Mouse (Mus musculus) embryonic facial prominence, embryonic 15.5 days (tissue): ENCODE results near the gene Dcaf1. TPM values are rescaled to one million over a fixed set of nuclear protein-coding genes. Genes with fewer than 3 reads are reported as not detected.
A peak's percentile ranks its signal among the peaks of the same experiment; 100 is the strongest.

ENCODE experiments used
- ATAC-seq: fragments of 200-750 bp; cut with Nextera tagmentation; 2 replicates; pipeline ENCODE4 v1.8.0; 2017; ENCODE audit warnings: low read depth, moderate TSS enrichment; ENCODE audit not compliant: insufficient number of reproducible peaks, low FRiP score, low TSS enrichment
- H3K27ac ChIP-seq: fragments of 300-500 bp; sonication (generic); replicated peaks from 2 replicates; pipeline ENCODE4 v1.5.1; 2015; ENCODE audit warnings: mild to moderate bottlenecking, inconsistent platforms
- H3K27me3 ChIP-seq: fragments of 300-500 bp; sonication (generic); 2 replicates; pipeline ENCODE4 v1.6.1; 2015; ENCODE audit warnings: inconsistent platforms
- H3K36me3 ChIP-seq: fragments of 300-500 bp; sonication (generic); 2 replicates; pipeline ENCODE4 v1.6.1; 2015; ENCODE audit warnings: mild to moderate bottlenecking, inconsistent platforms
- H3K4me1 ChIP-seq: fragments of 300-500 bp; sonication (generic); 2 replicates; pipeline ENCODE4 v1.6.1; 2015; ENCODE audit warnings: inconsistent platforms
- H3K4me2 ChIP-seq: fragments of 300-500 bp; sonication (generic); replicated peaks from 2 replicates; pipeline ENCODE4 v1.6.1; 2015; ENCODE audit warnings: mild to moderate bottlenecking, inconsistent platforms
- H3K4me3 ChIP-seq: fragments of 300-500 bp; sonication (generic); replicated peaks from 2 replicates; pipeline ENCODE4 v1.5.1; 2015; ENCODE audit warnings: mild to moderate bottlenecking, inconsistent platforms
- H3K9ac ChIP-seq: fragments of 300-500 bp; sonication (generic); 2 replicates; pipeline ENCODE4 v1.6.1; 2015; ENCODE audit warnings: inconsistent platforms
- H3K9me3 ChIP-seq: fragments of 300-500 bp; sonication (generic); replicated peaks from 2 replicates; pipeline ENCODE4 v1.6.1; 2016; ENCODE audit warnings: inconsistent platforms
- WGBS: fragments of 180-500 bp; shearing (Covaris S2); methylation state at CpG from one replicate; pipeline ENCODE4 v1.1.7; 2015; 5-methylcytosine and 5-hydroxymethylcytosine counted together
- polyA plus RNA-seq: library from polyadenylated mRNA; unstranded; fragments of >200 nt; fragmentation: Nextera tagmentation; extraction: Ambion mirVana; gene quantifications from 2 replicates; pipeline ENCODE4 v1.2.1, GENCODE M21; 2015

Dcaf1 gene
- polyA plus RNA-seq, 1 experiment from 2014 or later, result 22.4 TPM

DNA sequence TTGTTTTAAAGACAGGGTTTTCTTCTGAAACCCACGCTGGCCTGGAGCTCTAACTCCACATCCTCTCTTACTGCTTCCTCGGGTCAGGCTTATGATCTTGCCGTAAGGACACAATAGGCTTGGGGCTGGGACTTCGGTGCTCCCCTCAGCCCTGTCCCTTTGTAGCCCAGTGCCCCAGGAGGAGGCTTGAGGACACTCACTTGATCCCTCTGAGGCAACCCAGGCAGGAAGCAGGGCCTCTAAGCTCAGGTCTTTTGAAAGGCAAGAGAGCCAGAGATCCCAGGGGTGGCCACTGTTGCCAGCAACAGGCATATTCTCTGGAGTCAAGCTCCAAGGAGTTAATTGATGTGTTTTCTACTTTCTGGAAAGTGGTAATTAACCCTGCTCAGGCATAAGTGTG is 57.8 kb downstream of the Dcaf1 start:
- ATAC-seq, result 0 out of 2 replicates have a peak, but pooled peaks have one; percentile 55
- WGBS, result 73% methylated on average over 4 of the region's 4 CpGs

DNA sequence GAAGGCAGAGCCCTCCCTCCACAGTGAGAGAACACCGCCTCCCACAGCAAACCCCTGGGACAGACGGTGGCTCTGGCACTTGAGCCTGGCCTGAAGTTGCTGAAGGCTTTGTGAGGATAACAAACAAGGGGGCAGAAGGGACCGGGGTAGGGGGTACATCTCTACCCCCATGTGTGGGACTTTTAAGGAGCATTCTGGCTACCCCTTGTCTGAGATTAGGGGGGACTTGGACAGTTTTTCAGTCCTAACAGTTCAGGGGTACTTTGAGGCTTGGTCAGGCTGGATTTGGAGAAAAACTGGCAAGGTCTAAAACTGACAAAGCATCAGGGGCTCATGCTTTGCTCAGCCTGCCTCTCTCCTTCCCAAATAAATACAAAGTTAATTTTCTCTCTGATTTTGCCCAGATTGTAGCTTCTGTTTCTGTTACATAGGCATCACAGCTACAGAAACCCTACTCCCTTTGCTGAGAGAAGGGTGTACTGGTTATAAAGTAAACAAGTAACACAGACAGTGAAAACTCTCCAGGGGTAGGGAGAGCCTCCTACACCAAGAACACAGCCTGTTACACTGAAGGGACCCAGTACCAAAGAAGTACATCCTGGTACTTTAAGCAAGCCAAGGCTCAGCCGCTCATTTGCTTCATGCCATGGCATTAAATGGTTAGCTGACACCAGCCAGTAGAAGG is 59.5 kb downstream of the Dcaf1 start:
- no peak overlapping the region for H3K9ac ChIP-seq

More for the DNA sequence above, 57.8 kb downstream of the Dcaf1 start:
- H3K27me3 ChIP-seq, result no peaks in the 10 kb centered on the region
- H3K9me3 ChIP-seq, result no peaks in the 10 kb centered on the region
- H3K4me2 ChIP-seq, result no peak overlapping the region
- peaks cover 26% of the 10 kb centered on the region for H3K4me1 ChIP-seq
- H3K27ac ChIP-seq, result peak overlapping the region; percentile 36; the same call in 1 of the 2 replicates
- H3K4me3 ChIP-seq, result no peak overlapping the region
- no peak overlapping the region for H3K9ac ChIP-seq
- H3K36me3 ChIP-seq, result peaks cover 74% of the 10 kb centered on the region

DNA sequence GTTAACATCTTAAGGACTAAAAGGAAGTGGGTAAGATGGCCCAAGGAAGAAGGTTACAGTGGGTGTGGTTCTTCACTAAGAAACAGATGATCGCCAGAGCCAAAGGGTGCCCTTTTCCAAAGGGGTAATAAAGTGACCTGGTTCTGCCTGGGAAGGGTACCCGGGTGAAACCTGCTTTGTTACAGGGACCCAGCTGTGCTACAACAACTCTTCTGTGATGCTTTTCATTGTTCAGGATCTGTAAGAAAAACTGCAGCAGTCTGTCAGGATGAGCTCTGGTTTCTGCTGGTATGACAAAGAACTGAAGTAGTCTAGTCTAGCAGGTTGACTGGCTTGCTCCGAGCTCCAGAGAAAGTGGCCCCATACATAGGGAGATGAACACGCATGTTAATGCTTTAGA is 60.5 kb downstream of the Dcaf1 start:
- Histone ChIP-seq H3K4me1 (peaks cover 42% of the 10 kb centered on the region), H3K4me3 (no peak overlapping the region), H3K9me3 (no peaks in the 10 kb centered on the region), H3K9ac (no peak overlapping the region), H3K27ac (peak overlapping the region; percentile 17; the same call in 1 of the 2 replicates), H3K36me3 (peaks cover 50% of the 10 kb centered on the region), H3K27me3 (no peaks in the 10 kb centered on the region), H3K4me2 (no peak overlapping the region)
- no peak for ATAC-seq
- WGBS, result 71% methylated on average over 4 of the region's 4 CpGs

More for the DNA sequence above, 59.5 kb downstream of the Dcaf1 start:
- Histone ChIP-seq H3K4me2 (no peak overlapping the region), H3K9me3 (no peaks in the 10 kb centered on the region), H3K4me1 (peaks cover 42% of the 10 kb centered on the region), H3K4me3 (no peak overlapping the region), H3K36me3 (peaks cover 59% of the 10 kb centered on the region), H3K27me3 (no peaks in the 10 kb centered on the region), H3K27ac (peak overlapping the region; percentile 17; the same call in 1 of the 2 replicates)
- ATAC-seq, result no peak
- 56% methylated on average over 4 of the region's 4 CpGs for WGBS

DNA sequence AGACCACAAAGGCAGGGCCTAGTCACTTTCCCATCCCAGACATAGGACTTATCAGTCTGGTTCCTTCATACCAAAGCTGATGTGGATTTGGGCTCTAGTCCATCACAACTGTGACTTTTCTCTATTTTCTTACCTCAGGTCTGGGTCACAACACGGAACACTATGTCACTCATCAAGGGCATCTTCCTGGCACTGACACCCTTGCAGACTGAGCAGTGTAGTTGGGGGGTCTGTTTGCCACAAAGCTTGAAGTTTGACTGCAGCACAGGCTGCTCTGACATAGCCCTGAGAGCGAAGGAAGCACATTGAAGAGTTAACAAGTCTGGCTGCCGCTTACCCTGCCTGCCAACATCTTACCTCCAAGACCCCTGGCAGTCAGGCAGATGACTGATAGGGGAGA is 61.4 kb downstream of the Dcaf1 start:
- Histone ChIP-seq H3K4me1 (peaks cover 50% of the 10 kb centered on the region), H3K9ac (no peak overlapping the region), H3K4me3 (peak overlapping the region; percentile 13)

DNA sequence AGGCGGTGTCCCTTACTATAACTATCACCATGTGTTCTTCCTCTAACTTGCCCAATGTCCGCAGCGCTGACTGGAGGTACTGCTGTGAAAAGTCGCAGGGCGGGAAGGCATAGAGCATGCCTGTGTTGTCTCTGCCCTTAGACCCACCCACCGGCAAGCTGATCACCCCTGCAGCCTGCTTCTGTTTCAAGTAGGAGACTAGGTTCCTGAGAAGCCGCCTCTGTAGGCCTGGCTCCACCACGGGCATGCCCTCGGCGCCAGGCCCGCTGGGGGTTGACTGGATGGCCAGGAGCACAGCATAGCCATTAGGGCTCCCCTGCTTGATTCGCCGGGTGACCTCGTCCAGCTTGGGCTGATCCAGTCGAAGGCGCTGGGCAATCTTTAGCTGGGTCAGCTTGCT is 62.6 kb downstream of the Dcaf1 start:
- Histone ChIP-seq H3K36me3 (peaks cover 48% of the 10 kb centered on the region), H3K27ac (0 out of 2 replicates have a peak overlapping the region, but pooled peaks have one; percentile 3), H3K4me1 (peaks cover 60% of the 10 kb centered on the region), H3K27me3 (no peaks in the 10 kb centered on the region), H3K9me3 (no peaks in the 10 kb centered on the region), H3K4me2 (peak overlapping the region; percentile 97), H3K4me3 (peak overlapping the region; percentile 89), H3K9ac (no peak overlapping the region)
- 25% methylated on average over 16 of the region's 16 CpGs for WGBS
- no peak for ATAC-seq

More for the DNA sequence above, 61.4 kb downstream of the Dcaf1 start:
- Histone ChIP-seq H3K9me3 (no peaks in the 10 kb centered on the region), H3K36me3 (peaks cover 46% of the 10 kb centered on the region), H3K27me3 (no peaks in the 10 kb centered on the region), H3K27ac (no peak overlapping the region), H3K4me2 (peak overlapping the region; percentile 22)
- no peak for ATAC-seq
- WGBS, result 74% methylated on average over 3 of the region's 3 CpGs

DNA sequence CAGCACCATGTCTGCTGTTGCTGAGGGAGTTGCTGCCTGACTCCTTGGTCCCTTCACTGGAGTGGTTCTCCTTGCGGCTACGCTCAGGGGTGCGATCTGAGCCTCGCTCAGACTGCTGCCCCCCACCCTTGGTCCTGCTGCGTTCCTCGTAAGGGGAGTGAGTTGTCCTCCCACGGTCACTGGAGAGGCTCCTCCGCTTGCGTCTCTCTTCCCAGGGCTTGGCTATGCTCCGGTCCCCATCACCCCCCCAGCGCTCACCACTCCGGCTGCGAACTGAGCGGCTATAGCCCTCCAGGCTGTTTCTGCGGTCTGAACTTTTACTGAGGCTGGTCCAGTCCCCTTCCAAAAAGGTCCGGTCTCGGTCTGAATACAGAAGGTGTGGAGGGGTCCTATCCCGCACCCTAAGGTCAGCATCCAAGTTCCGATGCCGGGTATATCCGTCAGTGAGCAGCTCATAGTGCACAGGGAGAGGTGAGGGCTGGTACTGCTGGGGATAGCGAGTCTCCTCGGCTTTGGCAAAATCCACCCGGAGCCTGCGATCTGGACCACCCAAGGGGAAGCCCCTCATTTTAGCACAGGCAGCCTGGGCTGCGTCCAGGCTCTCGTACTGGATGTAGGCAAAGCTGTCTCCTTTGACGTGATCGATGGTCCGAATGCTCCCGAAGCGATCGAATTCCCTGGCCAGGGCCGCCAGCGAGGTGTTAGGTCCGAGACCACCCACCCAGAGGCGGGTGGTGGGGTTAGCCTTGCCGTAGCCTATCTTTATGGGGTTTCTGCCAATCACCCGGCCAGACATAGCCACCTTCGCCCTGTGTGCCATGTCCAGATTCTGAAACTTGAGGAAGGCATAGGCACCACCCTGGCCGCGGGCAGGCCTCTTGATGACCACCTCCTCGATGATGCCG is 63.6 kb downstream of the Dcaf1 start:
- peak overlapping the region; percentile 90 for H3K9ac ChIP-seq
- H3K27ac ChIP-seq, result peak overlapping the region; percentile 87
- no peaks in the 10 kb centered on the region for H3K9me3 ChIP-seq
- 17% methylated on average over 44 of the region's 44 CpGs for WGBS
- peak overlapping the region; percentile 89 for H3K4me3 ChIP-seq
- peak overlapping the region; percentile 97 for H3K4me2 ChIP-seq
- H3K36me3 ChIP-seq, result peaks cover 52% of the 10 kb centered on the region
- ATAC-seq, result no peak
- H3K4me1 ChIP-seq, result peaks cover 69% of the 10 kb centered on the region
- no peaks in the 10 kb centered on the region for H3K27me3 ChIP-seq

DNA sequence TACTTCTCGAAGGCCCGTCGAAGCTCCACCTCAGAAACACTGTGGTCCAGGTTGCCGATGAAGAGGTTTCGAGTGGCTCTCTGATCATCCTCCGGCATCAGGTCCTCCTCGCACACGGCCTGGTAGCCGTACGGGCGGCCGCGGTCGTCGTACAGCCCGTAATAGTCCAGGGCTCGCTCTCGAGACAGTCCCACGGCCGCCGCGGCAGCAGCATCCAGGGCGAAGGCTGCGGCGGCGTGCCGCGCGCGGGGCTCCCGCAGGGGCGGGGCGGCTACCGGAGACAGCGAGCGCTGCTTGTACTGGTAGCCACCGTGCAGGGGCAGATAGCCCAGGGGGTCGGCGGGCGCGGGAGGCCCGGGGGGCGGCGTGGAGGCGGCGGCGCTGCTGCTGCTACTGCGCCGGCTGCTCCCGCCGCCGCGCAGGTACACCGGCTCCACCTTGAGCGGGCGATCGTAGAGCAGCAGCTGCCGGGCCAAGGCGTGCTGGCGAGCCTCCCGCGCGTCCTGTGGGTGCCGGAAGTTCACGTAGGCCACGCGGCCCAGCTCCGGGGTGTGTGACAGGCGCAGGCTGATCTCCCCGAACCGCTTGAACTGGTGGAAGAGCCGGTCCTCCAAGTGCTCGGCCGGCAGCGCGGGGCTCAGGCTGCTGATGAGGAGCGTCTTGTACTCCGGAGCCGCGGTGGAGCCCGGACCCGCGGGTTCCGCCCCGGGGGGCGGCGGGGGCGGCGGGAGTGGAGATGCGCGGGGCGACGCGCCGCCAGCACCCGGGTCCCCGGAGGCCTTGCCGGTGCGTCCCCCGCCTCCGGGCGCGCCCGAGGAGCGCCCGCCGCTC is 64.4 kb downstream of the Dcaf1 start:
- no peak for ATAC-seq
- Histone ChIP-seq H3K4me3 (peak overlapping the region; percentile 89), H3K27me3 (no peaks in the 10 kb centered on the region), H3K9ac (peak overlapping the region; percentile 90), H3K4me1 (peaks cover 77% of the 10 kb centered on the region), H3K4me2 (peak overlapping the region; percentile 97), H3K27ac (peak overlapping the region; percentile 87), H3K9me3 (no peaks in the 10 kb centered on the region), H3K36me3 (peaks cover 50% of the 10 kb centered on the region)
- 1% methylated on average over 69 of the region's 107 CpGs for WGBS

DNA sequence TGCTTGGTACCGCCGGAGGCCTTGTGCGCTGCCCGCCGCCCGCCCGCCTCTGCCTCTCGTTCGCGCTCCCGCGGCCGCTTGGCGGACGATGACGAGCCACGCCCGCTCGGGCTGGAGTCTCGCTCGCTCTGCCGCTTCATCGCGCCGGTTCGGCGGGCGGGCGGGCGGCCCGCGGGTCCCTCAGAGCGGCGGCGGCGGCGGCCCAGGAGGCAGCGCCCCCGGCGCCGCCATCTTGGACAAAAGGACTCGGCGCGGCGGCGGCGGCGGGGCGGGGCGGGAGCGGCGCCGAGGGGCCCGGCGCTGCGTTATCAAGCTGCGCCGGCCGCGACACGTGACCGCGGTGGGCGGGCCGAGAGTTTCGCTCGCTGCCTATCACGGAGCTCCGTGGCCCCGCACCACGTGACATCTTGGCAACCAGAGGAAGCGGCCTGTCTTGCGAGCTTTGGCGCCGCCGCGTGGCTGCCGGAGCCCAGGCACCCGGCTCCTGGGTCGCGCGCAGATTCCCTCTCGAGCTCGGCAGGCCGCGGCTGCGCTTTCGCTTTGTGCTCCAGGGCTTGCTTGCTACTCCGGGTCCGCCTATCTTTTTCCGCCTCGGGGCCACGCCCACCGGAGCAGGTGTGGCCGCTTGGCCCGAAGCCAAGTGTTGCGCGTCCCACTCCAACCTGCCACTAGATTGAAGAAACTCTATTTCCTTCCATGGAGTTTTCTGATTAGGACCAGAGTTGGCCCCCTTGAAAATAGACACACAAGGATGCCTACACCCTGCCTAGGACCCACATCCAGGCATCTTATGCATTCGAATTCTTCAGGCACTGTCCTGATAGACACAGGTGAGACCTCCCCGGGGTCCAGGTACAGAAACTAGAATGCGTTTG is 65.4 kb downstream of the Dcaf1 start, which contains the start of gene Rbm15b:
Gene Rbm15b, minus strand, starts transcription at position 601 of the 875 bp plus-strand sequence.
- peaks cover 71% of the 10 kb centered on the region for H3K4me1 ChIP-seq
- H3K36me3 ChIP-seq, result peaks cover 42% of the 10 kb centered on the region
- WGBS, result 3% methylated on average over 77 of the region's 101 CpGs

DNA sequence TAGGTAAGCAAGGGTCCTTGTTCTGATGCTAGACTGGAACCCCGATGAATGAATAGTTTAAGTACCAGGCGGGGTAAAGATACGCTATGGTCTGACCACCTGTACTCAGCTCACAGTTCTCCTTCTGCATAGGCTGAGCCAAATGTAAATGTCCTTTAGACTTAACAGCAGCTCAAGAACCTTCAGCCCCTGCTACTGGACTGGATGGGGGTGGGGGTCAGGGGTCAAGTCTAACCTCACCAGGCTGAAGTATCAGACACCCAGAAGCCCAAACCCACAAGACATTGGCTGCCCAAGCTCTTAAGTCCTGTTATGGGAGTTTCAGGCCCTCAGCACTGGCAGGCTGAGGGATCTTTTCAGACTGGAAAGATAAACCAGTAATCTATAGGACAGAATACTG is 66.7 kb downstream of the Dcaf1 start:
- no peak overlapping the region for H3K4me3 ChIP-seq
- no peak overlapping the region for H3K9ac ChIP-seq
- peaks cover 30% of the 10 kb centered on the region for H3K36me3 ChIP-seq
- no peaks in the 10 kb centered on the region for H3K27me3 ChIP-seq
- no peak for ATAC-seq
- H3K27ac ChIP-seq, result no peak overlapping the region
- peaks cover 66% of the 10 kb centered on the region for H3K4me1 ChIP-seq
- H3K9me3 ChIP-seq, result no peaks in the 10 kb centered on the region
- 93% methylated on average over 3 of the region's 3 CpGs for WGBS
- no peak overlapping the region for H3K4me2 ChIP-seq

More for the DNA sequence above, 65.4 kb downstream of the Dcaf1 start, which contains the start of gene Rbm15b:
- peak; percentile 76 for ATAC-seq
- Histone ChIP-seq H3K4me2 (peak within 1 kb of the TSS; percentile 97), H3K4me3 (peak within 1 kb of the TSS; percentile 89), H3K27me3 (no peaks in the 10 kb centered on the region), H3K9me3 (no peaks in the 10 kb centered on the region), H3K27ac (peak within 1 kb of the TSS; percentile 87), H3K9ac (peak within 1 kb of the TSS; percentile 90)

DNA sequence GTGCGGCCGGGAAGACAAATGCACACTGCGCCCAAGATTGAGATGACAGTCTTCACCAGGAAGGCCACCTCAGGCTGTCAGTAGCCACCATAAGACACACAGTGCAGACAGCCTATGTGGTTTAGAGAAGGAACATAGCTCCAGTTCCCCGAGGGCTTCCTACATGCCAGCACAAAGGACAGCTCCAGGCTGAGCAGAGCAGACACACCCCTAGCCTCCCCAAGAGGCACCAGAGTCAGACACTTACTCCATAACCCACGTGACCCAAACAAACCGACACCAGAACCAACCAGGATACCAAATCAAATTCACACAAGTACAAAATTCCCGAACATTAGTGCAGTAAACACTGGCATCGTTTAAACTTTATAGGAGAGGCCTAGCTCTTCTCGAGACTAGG is 67.6 kb downstream of the Dcaf1 start:
- Histone ChIP-seq H3K4me2 (no peak overlapping the region), H3K9ac (no peak overlapping the region)
- no peak for ATAC-seq

More for the DNA sequence above, 67.6 kb downstream of the Dcaf1 start:
- WGBS, result 73% methylated on average over 9 of the region's 9 CpGs
- H3K4me3 ChIP-seq, result no peak overlapping the region
- peaks cover 59% of the 10 kb centered on the region for H3K4me1 ChIP-seq
- no peaks in the 10 kb centered on the region for H3K9me3 ChIP-seq
- peaks cover 26% of the 10 kb centered on the region for H3K36me3 ChIP-seq
- no peak overlapping the region for H3K27ac ChIP-seq
- no peaks in the 10 kb centered on the region for H3K27me3 ChIP-seq
